Mouse (Mus musculus): Measurements from ENCODE around the gene Mylk3.

DNA sequence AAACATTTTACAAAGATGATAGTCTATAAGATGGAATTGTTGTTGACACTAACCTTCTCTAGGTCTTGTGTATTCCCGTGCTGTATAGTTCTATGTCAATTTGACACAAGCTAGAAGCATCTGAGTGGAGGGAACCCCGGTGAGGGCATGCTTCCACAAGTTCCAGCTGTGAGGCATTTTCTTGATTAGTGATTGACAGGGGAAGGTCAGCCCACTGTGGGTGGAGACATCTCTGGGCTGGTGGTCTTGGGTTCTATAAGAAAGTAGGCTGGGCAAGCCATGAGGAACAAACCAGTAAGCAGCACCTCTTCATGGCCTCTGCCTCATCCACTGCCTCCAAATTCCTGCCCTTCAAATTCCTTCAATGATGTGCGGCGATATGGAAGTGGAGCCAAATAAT lies 11.9 kb downstream of the Mylk3 start:
- no peak for TF ChIP-seq EP300 (IDR thresholded peaks at IDR 0.05; ENCODE audit: low read depth)
- TF ChIP-seq CTCF (IDR thresholded peaks at IDR 0.05; ENCODE audit: low read depth): no peak

Measured in liver, embryonic 14.5 days (tissue).